Mouse (Mus musculus): ENCODE data around the gene Farp2. TPM values are rescaled to one million over a fixed set of nuclear protein-coding genes. Genes with fewer than 3 reads are reported as not detected.

The Farp2 gene
- polyA plus RNA-seq, 1 experiment from 2014 or later, result 3.9 TPM

DNA sequence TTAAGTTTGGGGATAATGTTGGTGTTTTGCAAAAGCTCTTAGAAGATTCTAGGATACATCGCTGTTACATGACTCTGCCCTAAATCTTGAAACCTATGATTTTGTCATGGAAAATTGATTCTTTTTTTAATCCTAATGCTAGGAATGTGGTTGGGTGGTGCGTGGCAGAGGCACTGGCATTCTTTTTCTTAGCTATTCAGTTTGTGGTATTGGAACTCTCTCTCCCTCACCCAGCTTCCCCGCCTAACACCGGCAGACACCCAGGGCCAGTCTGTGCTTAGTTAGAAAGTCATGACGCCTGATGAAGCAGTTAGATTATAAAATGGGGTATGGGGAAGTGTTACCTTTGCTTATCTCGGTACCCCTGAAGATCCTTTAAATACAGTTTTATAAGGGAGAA lies 25.3 kb downstream of the Farp2 start:
- Histone ChIP-seq H3K9me3 (ENCODE audit: control insufficient read depth, low read length) (no peaks in the 10 kb centered on the region), H3K36me3 (ENCODE audit: control insufficient read depth, insufficient read depth) (no peaks in the 10 kb centered on the region)
- ATAC-seq, result no peak

DNA sequence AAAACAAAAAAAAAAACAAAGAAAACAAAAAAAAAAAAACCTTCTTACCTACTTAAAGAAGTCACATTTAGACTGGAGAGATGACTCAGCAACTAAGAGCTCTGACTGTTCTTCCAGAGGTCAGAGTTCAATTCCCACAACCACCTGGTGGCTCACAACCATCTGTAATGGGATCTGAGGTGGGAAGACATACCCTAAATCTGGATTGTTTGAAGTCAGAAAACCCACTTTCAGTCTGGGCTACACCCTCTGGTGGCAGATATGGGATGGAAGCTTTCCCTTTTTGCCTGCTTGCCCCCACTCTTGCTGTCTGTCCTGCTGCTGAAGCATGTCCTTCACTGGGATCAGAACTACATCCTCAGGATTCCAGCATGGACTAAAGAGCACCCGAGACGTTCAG lies 31.3 kb downstream of the Farp2 start:
- H3K4me1 ChIP-seq (replicated peaks; ENCODE audit: control insufficient read depth, insufficient read depth, low read length), result no peaks in the 10 kb centered on the region
- no peaks in the 10 kb centered on the region for H3K9me3 ChIP-seq (ENCODE audit: control insufficient read depth, low read length)
- H3K36me3 ChIP-seq (ENCODE audit: control insufficient read depth, insufficient read depth), result no peaks in the 10 kb centered on the region
- no peaks in the 10 kb centered on the region for H3K27me3 ChIP-seq (replicated peaks; ENCODE audit: control insufficient read depth, insufficient read depth, low read length)
- no peak for ATAC-seq
- H3K4me2 ChIP-seq (ENCODE audit: low read length), result no peak overlapping the region
- no peak overlapping the region for H3K4me3 ChIP-seq (replicated peaks; ENCODE audit: low read length)
- no peak overlapping the region for H3K27ac ChIP-seq (ENCODE audit: low read length)
- WGBS, result 67% methylated on average over 2 of the region's 2 CpGs
- no peak overlapping the region for H3K9ac ChIP-seq (replicated peaks; ENCODE audit: low read depth, low read length)

More for the DNA sequence above, 25.3 kb downstream of the Farp2 start:
- Histone ChIP-seq H3K27ac (ENCODE audit: low read length) (no peak overlapping the region), H3K27me3 (replicated peaks; ENCODE audit: control insufficient read depth, insufficient read depth, low read length) (no peaks in the 10 kb centered on the region), H3K4me1 (replicated peaks; ENCODE audit: control insufficient read depth, insufficient read depth, low read length) (no peaks in the 10 kb centered on the region), H3K4me2 (ENCODE audit: low read length) (no peak overlapping the region), H3K9ac (replicated peaks; ENCODE audit: low read depth, low read length) (no peak overlapping the region), H3K4me3 (replicated peaks; ENCODE audit: low read length) (no peak overlapping the region)
- WGBS, result 95% methylated on average over 6 of the region's 6 CpGs

DNA sequence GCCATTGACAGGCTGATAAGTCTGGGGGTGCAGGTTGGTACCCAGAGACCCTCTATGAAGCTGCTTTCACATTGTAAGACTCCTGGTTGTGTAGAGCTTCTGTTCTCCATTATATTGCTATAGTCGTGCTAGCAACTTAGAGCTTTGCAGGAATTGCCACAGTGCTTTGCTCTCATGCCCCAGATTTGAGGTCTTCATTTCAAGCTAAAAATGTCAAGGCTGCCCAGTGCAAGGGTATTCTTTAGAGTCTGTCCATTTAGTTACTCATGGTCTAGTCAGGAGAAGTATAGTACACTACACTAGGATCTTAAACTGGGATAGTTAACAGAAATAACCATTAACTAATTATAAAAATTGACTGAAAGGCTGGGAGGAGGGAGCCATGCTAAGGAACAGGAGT lies 35.4 kb downstream of the Farp2 start:
- H3K27me3 ChIP-seq (replicated peaks; ENCODE audit: control insufficient read depth, insufficient read depth, low read length), result no peaks in the 10 kb centered on the region
- WGBS, result 90% methylated on average over 1 of the region's 1 CpGs

DNA sequence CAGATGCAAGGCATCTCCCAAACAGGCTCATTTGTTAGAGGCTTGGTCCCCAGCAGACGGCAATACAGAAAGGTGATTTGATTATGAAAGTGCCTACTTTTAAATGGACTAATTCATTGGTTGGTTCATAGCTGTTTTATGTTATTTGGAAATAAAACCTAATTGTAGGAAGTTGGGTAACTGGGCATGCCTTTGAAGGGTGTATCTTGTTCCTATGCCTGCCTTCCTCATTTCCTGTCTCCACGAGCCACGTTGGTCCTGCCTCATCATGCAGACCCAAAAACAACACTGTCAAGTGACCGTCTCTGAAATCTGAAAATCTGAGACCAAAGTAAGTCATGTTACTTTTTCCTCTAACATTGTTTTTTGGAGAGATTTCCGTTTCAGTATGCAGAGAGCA lies 39.5 kb downstream of the Farp2 start:
- Histone ChIP-seq H3K27ac (ENCODE audit: low read length) (no peak overlapping the region), H3K36me3 (ENCODE audit: control insufficient read depth, insufficient read depth) (no peaks in the 10 kb centered on the region), H3K4me2 (ENCODE audit: low read length) (no peak overlapping the region), H3K4me1 (replicated peaks; ENCODE audit: control insufficient read depth, insufficient read depth, low read length) (no peaks in the 10 kb centered on the region), H3K9me3 (ENCODE audit: control insufficient read depth, low read length) (no peaks in the 10 kb centered on the region), H3K4me3 (replicated peaks; ENCODE audit: low read length) (no peak overlapping the region), H3K27me3 (replicated peaks; ENCODE audit: control insufficient read depth, insufficient read depth, low read length) (no peaks in the 10 kb centered on the region), H3K9ac (replicated peaks; ENCODE audit: low read depth, low read length) (no peak overlapping the region)
- WGBS, result 88% methylated on average over 5 of the region's 5 CpGs
- no peak for ATAC-seq

More for the DNA sequence above, 35.4 kb downstream of the Farp2 start:
- Histone ChIP-seq H3K27ac (ENCODE audit: low read length) (no peak overlapping the region), H3K4me2 (ENCODE audit: low read length) (no peak overlapping the region), H3K9me3 (ENCODE audit: control insufficient read depth, low read length) (no peaks in the 10 kb centered on the region), H3K9ac (replicated peaks; ENCODE audit: low read depth, low read length) (no peak overlapping the region), H3K4me3 (replicated peaks; ENCODE audit: low read length) (no peak overlapping the region), H3K36me3 (ENCODE audit: control insufficient read depth, insufficient read depth) (no peaks in the 10 kb centered on the region), H3K4me1 (replicated peaks; ENCODE audit: control insufficient read depth, insufficient read depth, low read length) (no peaks in the 10 kb centered on the region)
- ATAC-seq, result no peak

DNA sequence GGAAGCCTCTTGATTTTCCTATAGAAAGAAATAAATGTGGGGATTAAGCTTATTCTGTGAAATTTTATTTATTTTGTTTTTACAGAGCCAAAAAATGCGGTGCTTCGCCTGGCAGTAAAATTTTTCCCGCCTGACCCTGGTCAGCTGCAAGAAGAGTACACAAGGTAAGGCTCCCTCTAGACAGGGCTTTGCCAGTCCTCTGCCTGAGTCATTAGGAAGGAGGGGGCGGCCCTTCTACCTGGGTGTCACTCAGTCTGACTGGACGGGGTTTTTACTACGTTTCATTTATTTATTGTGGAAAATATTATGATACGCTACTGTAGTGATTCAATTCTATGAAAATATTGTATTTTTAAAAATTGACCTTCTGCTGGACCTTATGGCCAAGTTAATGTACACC lies 51.3 kb downstream of the Farp2 start:
- Histone ChIP-seq H3K27ac (ENCODE audit: low read length) (no peak overlapping the region), H3K36me3 (ENCODE audit: control insufficient read depth, insufficient read depth) (no peaks in the 10 kb centered on the region), H3K4me1 (replicated peaks; ENCODE audit: control insufficient read depth, insufficient read depth, low read length) (no peaks in the 10 kb centered on the region), H3K9me3 (ENCODE audit: control insufficient read depth, low read length) (no peaks in the 10 kb centered on the region), H3K27me3 (replicated peaks; ENCODE audit: control insufficient read depth, insufficient read depth, low read length) (no peaks in the 10 kb centered on the region), H3K4me3 (replicated peaks; ENCODE audit: low read length) (no peak overlapping the region), H3K4me2 (ENCODE audit: low read length) (no peak overlapping the region), H3K9ac (replicated peaks; ENCODE audit: low read depth, low read length) (no peak overlapping the region)
- no peak for ATAC-seq
- WGBS, result 92% methylated on average over 7 of the region's 7 CpGs

DNA sequence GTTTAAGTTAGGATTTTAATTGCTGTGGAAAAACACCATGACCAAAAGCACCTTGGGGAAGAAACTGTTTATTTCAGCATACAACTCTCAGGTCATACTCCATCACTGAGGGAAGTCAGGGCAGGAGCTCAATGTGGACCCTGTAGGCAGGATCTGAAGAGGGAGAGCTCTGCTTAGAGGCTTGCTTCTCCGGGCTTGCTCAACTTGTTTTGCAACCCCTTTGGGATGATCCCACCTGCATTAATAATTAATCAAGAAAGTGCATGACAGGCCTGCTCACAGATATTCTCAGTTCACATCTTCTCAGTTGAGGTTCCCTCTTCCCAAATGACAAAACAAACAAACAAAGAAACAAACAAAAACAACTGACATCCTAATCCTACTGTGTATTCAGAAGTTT lies 51.8 kb downstream of the Farp2 start:
- no peak overlapping the region for H3K27ac ChIP-seq (ENCODE audit: low read length)
- WGBS, result 90% methylated on average over 1 of the region's 1 CpGs
- ATAC-seq, result no peak
- no peak overlapping the region for H3K9ac ChIP-seq (replicated peaks; ENCODE audit: low read depth, low read length)
- no peak overlapping the region for H3K4me3 ChIP-seq (replicated peaks; ENCODE audit: low read length)
- H3K4me1 ChIP-seq (replicated peaks; ENCODE audit: control insufficient read depth, insufficient read depth, low read length), result no peaks in the 10 kb centered on the region
- H3K36me3 ChIP-seq (ENCODE audit: control insufficient read depth, insufficient read depth), result no peaks in the 10 kb centered on the region
- H3K9me3 ChIP-seq (ENCODE audit: control insufficient read depth, low read length), result no peaks in the 10 kb centered on the region
- no peak overlapping the region for H3K4me2 ChIP-seq (ENCODE audit: low read length)
- no peaks in the 10 kb centered on the region for H3K27me3 ChIP-seq (replicated peaks; ENCODE audit: control insufficient read depth, insufficient read depth, low read length)

DNA sequence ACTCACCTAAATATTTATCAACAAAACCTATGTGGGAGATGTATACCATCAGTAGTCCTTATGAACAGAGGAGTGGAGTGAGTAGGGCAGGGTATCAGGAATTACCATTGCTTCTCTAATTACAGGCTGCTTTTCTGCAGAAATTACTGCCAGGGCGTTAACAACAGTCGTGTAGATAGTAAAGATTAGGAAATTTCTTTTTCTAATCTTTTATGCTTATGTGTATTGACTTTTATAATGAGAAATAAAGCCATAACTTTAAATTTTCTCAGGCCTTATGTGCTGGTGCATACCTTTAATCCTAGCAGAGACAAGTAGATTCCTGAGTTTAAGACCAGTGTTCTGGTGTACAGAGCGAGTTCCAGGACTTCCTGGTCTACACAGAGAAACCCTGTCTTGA lies 52.9 kb downstream of the Farp2 start:
- ATAC-seq, result no peak
- no peak overlapping the region for H3K9ac ChIP-seq (replicated peaks; ENCODE audit: low read depth, low read length)
- WGBS, result 86% methylated on average over 3 of the region's 3 CpGs

DNA sequence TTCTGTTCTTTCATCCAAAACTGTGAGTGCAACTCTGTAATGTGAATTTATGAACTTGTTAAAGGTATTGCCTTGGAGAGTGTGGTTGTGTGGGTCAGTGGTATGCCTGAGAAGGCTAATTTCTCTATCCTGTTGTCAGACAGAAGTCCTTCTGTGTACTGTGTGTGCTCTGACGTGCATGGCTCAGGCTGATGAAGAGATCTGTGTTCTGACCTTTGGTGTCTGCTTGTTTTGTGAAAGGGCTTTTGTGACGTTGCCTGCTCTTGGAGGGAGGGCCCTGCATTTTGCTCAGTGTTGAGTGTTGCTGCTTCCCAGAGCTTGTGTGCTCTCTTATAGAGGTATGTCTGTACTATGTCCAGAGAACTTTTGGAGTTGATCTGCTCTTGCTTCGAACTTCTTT lies 55.1 kb downstream of the Farp2 start:
- H3K4me3 ChIP-seq (replicated peaks; ENCODE audit: low read length), result no peak overlapping the region
- H3K9ac ChIP-seq (replicated peaks; ENCODE audit: low read depth, low read length), result no peak overlapping the region
- H3K36me3 ChIP-seq (ENCODE audit: control insufficient read depth, insufficient read depth), result 0 out of 2 replicates have a peak, but pooled peaks cover 2% of the 10 kb centered on the region
- H3K27ac ChIP-seq (ENCODE audit: low read length), result no peak overlapping the region
- no peaks in the 10 kb centered on the region for H3K9me3 ChIP-seq (ENCODE audit: control insufficient read depth, low read length)
- ATAC-seq, result no peak
- WGBS, result 57% methylated on average over 3 of the region's 3 CpGs
- no peaks in the 10 kb centered on the region for H3K27me3 ChIP-seq (replicated peaks; ENCODE audit: control insufficient read depth, insufficient read depth, low read length)
- no peaks in the 10 kb centered on the region for H3K4me1 ChIP-seq (replicated peaks; ENCODE audit: control insufficient read depth, insufficient read depth, low read length)
- H3K4me2 ChIP-seq (ENCODE audit: low read length), result no peak overlapping the region

More for the DNA sequence above, 52.9 kb downstream of the Farp2 start:
- no peaks in the 10 kb centered on the region for H3K9me3 ChIP-seq (ENCODE audit: control insufficient read depth, low read length)
- H3K27me3 ChIP-seq (replicated peaks; ENCODE audit: control insufficient read depth, insufficient read depth, low read length), result no peaks in the 10 kb centered on the region
- no peak overlapping the region for H3K4me3 ChIP-seq (replicated peaks; ENCODE audit: low read length)
- no peak overlapping the region for H3K27ac ChIP-seq (ENCODE audit: low read length)
- no peak overlapping the region for H3K4me2 ChIP-seq (ENCODE audit: low read length)
- H3K36me3 ChIP-seq (ENCODE audit: control insufficient read depth, insufficient read depth), result no peaks in the 10 kb centered on the region
- H3K4me1 ChIP-seq (replicated peaks; ENCODE audit: control insufficient read depth, insufficient read depth, low read length), result no peaks in the 10 kb centered on the region

DNA sequence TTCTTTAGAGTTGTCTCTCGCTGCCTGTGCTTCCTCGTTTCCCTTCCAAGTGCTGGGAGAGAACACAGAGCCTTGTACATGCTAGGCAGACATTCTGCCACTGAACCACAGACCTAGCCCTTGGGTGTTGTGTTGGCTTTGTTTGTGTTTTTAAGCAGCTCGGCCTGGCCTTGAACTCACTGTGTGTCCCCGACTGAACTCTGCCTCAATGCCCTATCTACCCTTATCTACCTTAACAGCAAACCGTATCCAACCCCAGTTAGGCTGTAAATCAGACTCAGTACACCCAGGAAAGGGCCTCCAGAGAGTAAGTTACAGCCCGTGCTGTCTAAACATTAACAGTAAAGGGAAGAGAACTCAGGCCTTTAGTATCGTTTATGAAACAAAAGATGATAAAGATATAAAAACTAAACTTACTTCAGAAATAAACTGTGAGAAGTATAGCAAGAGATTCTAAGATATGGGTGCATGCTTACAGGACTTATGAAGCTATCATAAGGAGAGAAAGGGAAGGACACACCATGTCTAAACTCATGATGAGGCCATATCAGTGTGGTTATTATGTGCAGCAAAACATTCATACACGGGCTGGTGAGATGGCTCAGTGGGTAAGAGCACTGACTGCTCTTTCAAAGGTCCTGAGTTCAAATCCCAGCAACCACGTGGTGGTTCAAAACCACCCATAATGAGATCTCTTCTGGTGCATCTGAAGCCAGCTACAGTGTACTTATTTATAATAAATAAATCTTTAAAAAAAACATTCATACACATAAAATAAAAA lies 56.0 kb downstream of the Farp2 start:
- H3K36me3 ChIP-seq (ENCODE audit: control insufficient read depth, insufficient read depth), result 0 out of 2 replicates have a peak, but pooled peaks cover 2% of the 10 kb centered on the region
- no peaks in the 10 kb centered on the region for H3K27me3 ChIP-seq (replicated peaks; ENCODE audit: control insufficient read depth, insufficient read depth, low read length)
- H3K4me1 ChIP-seq (replicated peaks; ENCODE audit: control insufficient read depth, insufficient read depth, low read length), result no peaks in the 10 kb centered on the region
- no peak overlapping the region for H3K4me3 ChIP-seq (replicated peaks; ENCODE audit: low read length)
- WGBS, result 91% methylated on average over 9 of the region's 9 CpGs
- H3K27ac ChIP-seq (ENCODE audit: low read length), result no peak overlapping the region
- no peaks in the 10 kb centered on the region for H3K9me3 ChIP-seq (ENCODE audit: control insufficient read depth, low read length)
- H3K9ac ChIP-seq (replicated peaks; ENCODE audit: low read depth, low read length), result no peak overlapping the region
- no peak overlapping the region for H3K4me2 ChIP-seq (ENCODE audit: low read length)
- no peak for ATAC-seq

DNA sequence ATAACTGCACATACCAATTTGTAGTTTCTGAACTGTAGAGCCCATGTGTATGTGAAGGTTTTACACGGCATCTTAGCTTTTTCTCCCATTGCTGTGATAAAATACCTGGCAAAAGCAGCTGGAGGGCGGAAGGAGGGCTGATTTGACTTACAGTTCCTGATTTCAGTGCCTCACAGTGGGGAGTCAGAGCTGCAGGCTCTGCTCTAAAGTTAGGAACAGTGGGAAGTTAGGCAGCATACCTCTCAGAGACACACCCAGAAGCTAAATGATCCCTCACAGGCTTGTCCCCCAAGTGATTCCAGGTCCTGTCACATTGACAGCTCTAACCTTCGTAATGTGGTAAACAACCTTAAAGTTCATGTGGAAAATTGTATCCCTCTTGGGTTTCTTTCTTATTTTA lies 65.2 kb downstream of the Farp2 start:
- no peak overlapping the region for H3K9ac ChIP-seq (replicated peaks; ENCODE audit: low read depth, low read length)
- H3K4me3 ChIP-seq (replicated peaks; ENCODE audit: low read length), result no peak overlapping the region
- H3K27me3 ChIP-seq (replicated peaks; ENCODE audit: control insufficient read depth, insufficient read depth, low read length), result no peaks in the 10 kb centered on the region
- no peak overlapping the region for H3K4me2 ChIP-seq (ENCODE audit: low read length)
- no peak overlapping the region for H3K27ac ChIP-seq (ENCODE audit: low read length)
- no peaks in the 10 kb centered on the region for H3K36me3 ChIP-seq (ENCODE audit: control insufficient read depth, insufficient read depth)
- no peak for ATAC-seq
- H3K4me1 ChIP-seq (replicated peaks; ENCODE audit: control insufficient read depth, insufficient read depth, low read length), result no peaks in the 10 kb centered on the region
- H3K9me3 ChIP-seq (ENCODE audit: control insufficient read depth, low read length), result no peaks in the 10 kb centered on the region
- 81% methylated on average over 3 of the region's 3 CpGs for WGBS
